Mouse (Mus musculus): Measurements from ENCODE around the gene Cntn3.

- TF ChIP-seq CTCF (IDR thresholded peaks at IDR 0.05; ENCODE audit: borderline replicate concordance, insufficient read depth, low read depth, low read length) = no peak
- TF ChIP-seq POLR2A (IDR thresholded peaks at IDR 0.05; ENCODE audit: borderline replicate concordance, insufficient read depth, low read length) = no peak
Measured at GRCm38 (mm10) chr6:102372112-102372511, 200.8 kb downstream of the Cntn3 start.

Data from cerebellum, adult 2 months (tissue).